Mouse (Mus musculus): Measurements from ENCODE around the gene Rab4a.

- no peak for TF ChIP-seq CTCF (IDR thresholded peaks at IDR 0.05; ENCODE audit: low read depth)
- no peak for TF ChIP-seq EP300 (optimal IDR thresholded peaks at IDR 0.05)
Observed at GRCm38 (mm10) chr8:123774491-123774890, 31.3 kb upstream of the Rab4a start.
